Mouse (Mus musculus): ENCODE results near the gene 4930556J24Rik.
A peak's percentile ranks its signal among the peaks of the same experiment; 100 is the strongest.
"Not testable (repeated sequence)": the region's sequence is repeated elsewhere in the genome, so short reads cannot be mapped to it uniquely, and the experiment has no call there.

Gene 4930556J24Rik

GRCm38 (mm10) chr11:3970361-3970760 is 6.2 kb downstream of the 4930556J24Rik start:
- no peak for DNase-seq

GRCm38 (mm10) chr11:3969837-3970236 is 6.7 kb downstream of the 4930556J24Rik start:
- peak in 1 of 2 experiments; percentile 40 for DNase-seq

- no peak for DNase-seq
These were observed 12.0 kb downstream of the 4930556J24Rik start for GRCm38 (mm10) chr11:3964416-3965172.

- DNase-seq = peak; percentile 80 to 88
These were observed 12.8 kb downstream of the 4930556J24Rik start, which contains the start of gene Pes1 for GRCm38 (mm10) chr11:3963610-3964415. TSS of gene Pes1 (plus strand) at chr11:3963975.

- DNase-seq = no peak
These were observed 13.4 kb downstream of the 4930556J24Rik start for GRCm38 (mm10) chr11:3963155-3963554.

GRCm38 (mm10) chr11:3961761-3962160 is 14.8 kb downstream of the 4930556J24Rik start:
- no peak for DNase-seq

GRCm38 (mm10) chr11:3960901-3961300 is 15.7 kb downstream of the 4930556J24Rik start:
- DNase-seq = no peak

- DNase-seq = not testable (repeated sequence)
These were observed 21.2 kb downstream of the 4930556J24Rik start for GRCm38 (mm10) chr11:3955371-3955770.

GRCm38 (mm10) chr11:3954876-3955275 is 21.7 kb downstream of the 4930556J24Rik start:
- not testable (repeated sequence) for DNase-seq

- no peak for DNase-seq
These were observed 30.2 kb downstream of the 4930556J24Rik start for GRCm38 (mm10) chr11:3946386-3946785.

- no peak for DNase-seq
These were observed 35.2 kb downstream of the 4930556J24Rik start for GRCm38 (mm10) chr11:3941371-3941770.

- DNase-seq = peak; percentile 11 to 26
These were observed 39.2 kb downstream of the 4930556J24Rik start for GRCm38 (mm10) chr11:3937321-3937874.

GRCm38 (mm10) chr11:3936318-3936717 is 40.3 kb downstream of the 4930556J24Rik start:
- DNase-seq = no peak

GRCm38 (mm10) chr11:3935135-3935534 is 41.4 kb downstream of the 4930556J24Rik start:
- no peak for DNase-seq

- no peak for DNase-seq
These were observed 42.8 kb downstream of the 4930556J24Rik start for GRCm38 (mm10) chr11:3933756-3934285.

- peak; percentile 87 to 93 for DNase-seq
These were observed 44.9 kb downstream of the 4930556J24Rik start, which contains the start of gene Tcn2 for GRCm38 (mm10) chr11:3931511-3932211. TSS of gene Tcn2 (minus strand) at chr11:3932159.

GRCm38 (mm10) chr11:3930931-3931330 is 45.6 kb downstream of the 4930556J24Rik start:
- DNase-seq = no peak

- peak; percentile 0 to 2 for DNase-seq
These were observed 46.6 kb downstream of the 4930556J24Rik start for GRCm38 (mm10) chr11:3930019-3930418.

- DNase-seq = no peak
These were observed 50.7 kb downstream of the 4930556J24Rik start for GRCm38 (mm10) chr11:3925916-3926315.

GRCm38 (mm10) chr11:3922731-3923130 is 53.8 kb downstream of the 4930556J24Rik start:
- no peak for DNase-seq

- DNase-seq = no peak
These were observed 54.5 kb downstream of the 4930556J24Rik start for GRCm38 (mm10) chr11:3922115-3922514.

GRCm38 (mm10) chr11:3921281-3921850 is 55.2 kb downstream of the 4930556J24Rik start:
- peak; percentile 63 to 72 for DNase-seq

Data from kidney, postnatal 4 days (tissue).